Mouse (Mus musculus) liver, adult (tissue): Measurements from ENCODE around the gene Fbxw4.

Experiments
- GATA4 ChIP-seq: IDR thresholded peaks from 2 replicates; pipeline ENCODE4 v1.6.1; 2014; ENCODE audit warnings: mild to moderate bottlenecking, low read length; ENCODE audit not compliant: insufficient replicate concordance

Fbxw4 gene

GRCm38 (mm10) chr19:45596019-45596418 is 64.1 kb downstream of the Fbxw4 start:
- no peak for TF ChIP-seq GATA4

- no peak for TF ChIP-seq GATA4
Observed at GRCm38 (mm10) chr19:45595481-45595880, 64.6 kb downstream of the Fbxw4 start.

- no peak for TF ChIP-seq GATA4
Observed at GRCm38 (mm10) chr19:45594079-45594478, 66.0 kb downstream of the Fbxw4 start.

- TF ChIP-seq GATA4, result no peak
Observed at GRCm38 (mm10) chr19:45592916-45593315, 67.2 kb downstream of the Fbxw4 start.

GRCm38 (mm10) chr19:45591704-45592103 is 68.4 kb downstream of the Fbxw4 start:
- TF ChIP-seq GATA4, result no peak

- TF ChIP-seq GATA4, result no peak
Observed at GRCm38 (mm10) chr19:45589761-45590160, 70.4 kb downstream of the Fbxw4 start.

GRCm38 (mm10) chr19:45587509-45588292 is 72.4 kb downstream of the Fbxw4 start:
- TF ChIP-seq GATA4, result no peak

GRCm38 (mm10) chr19:45586850-45587249 is 73.3 kb downstream of the Fbxw4 start:
- no peak for TF ChIP-seq GATA4

- no peak for TF ChIP-seq GATA4
Observed at GRCm38 (mm10) chr19:45584856-45585620, 75.1 kb downstream of the Fbxw4 start.

GRCm38 (mm10) chr19:45583136-45583535 is 77.0 kb downstream of the Fbxw4 start:
- no peak for TF ChIP-seq GATA4

GRCm38 (mm10) chr19:45582161-45582560 is 78.0 kb downstream of the Fbxw4 start:
- no peak for TF ChIP-seq GATA4

- TF ChIP-seq GATA4, result no peak
Observed at GRCm38 (mm10) chr19:45581257-45581656, 78.9 kb downstream of the Fbxw4 start.

GRCm38 (mm10) chr19:45580235-45580634 is 79.9 kb downstream of the Fbxw4 start:
- TF ChIP-seq GATA4, result no peak

- TF ChIP-seq GATA4, result no peak
Observed at GRCm38 (mm10) chr19:45579416-45579815, 80.7 kb downstream of the Fbxw4 start.

GRCm38 (mm10) chr19:45578976-45579375 is 81.1 kb downstream of the Fbxw4 start:
- TF ChIP-seq GATA4, result no peak

- no peak for TF ChIP-seq GATA4
Observed at GRCm38 (mm10) chr19:45577141-45577750, 82.9 kb downstream of the Fbxw4 start.

GRCm38 (mm10) chr19:45575632-45576001 is 84.5 kb downstream of the Fbxw4 start:
- peak; percentile 34; the same call in 1 of the 2 replicates for TF ChIP-seq GATA4
